Mouse (Mus musculus) heart, embryonic 10.5 days (tissue): ENCODE measurements at regions not wholly inside any gene's neighbourhood (a gene's known extent, or its start where the extent isn't known, plus 50 kb on each side); places are given as distances from the start of the nearest gene placed in this dataset.

Experiments
- DNase-seq: peaks from one replicate; pipeline ENCODE4 v3.0.0-alpha.2; 2017; ENCODE audit warnings: low spot score
- H3K27ac ChIP-seq: fragments of 300-500 bp; sonication (generic); 2 replicates; pipeline ENCODE4 v1.5.1; 2016; ENCODE audit warnings: mild to moderate bottlenecking
- H3K27me3 ChIP-seq: fragments of 300-500 bp; sonication (generic); 2 replicates; pipeline ENCODE4 v1.6.1; 2016; ENCODE audit warnings: mild to moderate bottlenecking; ENCODE audit not compliant: poor library complexity, insufficient read depth, severe bottlenecking
- H3K36me3 ChIP-seq: fragments of 300-500 bp; sonication (generic); 2 replicates; pipeline ENCODE4 v1.6.1; 2016; ENCODE audit warnings: mild to moderate bottlenecking, moderate library complexity
- H3K4me1 ChIP-seq: fragments of 300-500 bp; sonication (generic); 2 replicates; pipeline ENCODE4 v1.6.1; 2016; ENCODE audit warnings: mild to moderate bottlenecking
- H3K4me3 ChIP-seq: fragments of 300-500 bp; sonication (generic); 2 replicates; pipeline ENCODE4 v1.5.1; 2016; ENCODE audit warnings: mild to moderate bottlenecking, moderate library complexity
- H3K9me3 ChIP-seq: fragments of 300-500 bp; sonication (generic); 2 replicates; pipeline ENCODE4 v1.6.1; 2016; ENCODE audit warnings: mild to moderate bottlenecking, moderate library complexity
- whole genome bisulfite sequencing: fragments of 180-500 bp; shearing (Covaris S2); methylation state at CpG from one replicate; pipeline ENCODE4 v1.1.7; 2016; 5-methylcytosine and 5-hydroxymethylcytosine counted together

DNA sequence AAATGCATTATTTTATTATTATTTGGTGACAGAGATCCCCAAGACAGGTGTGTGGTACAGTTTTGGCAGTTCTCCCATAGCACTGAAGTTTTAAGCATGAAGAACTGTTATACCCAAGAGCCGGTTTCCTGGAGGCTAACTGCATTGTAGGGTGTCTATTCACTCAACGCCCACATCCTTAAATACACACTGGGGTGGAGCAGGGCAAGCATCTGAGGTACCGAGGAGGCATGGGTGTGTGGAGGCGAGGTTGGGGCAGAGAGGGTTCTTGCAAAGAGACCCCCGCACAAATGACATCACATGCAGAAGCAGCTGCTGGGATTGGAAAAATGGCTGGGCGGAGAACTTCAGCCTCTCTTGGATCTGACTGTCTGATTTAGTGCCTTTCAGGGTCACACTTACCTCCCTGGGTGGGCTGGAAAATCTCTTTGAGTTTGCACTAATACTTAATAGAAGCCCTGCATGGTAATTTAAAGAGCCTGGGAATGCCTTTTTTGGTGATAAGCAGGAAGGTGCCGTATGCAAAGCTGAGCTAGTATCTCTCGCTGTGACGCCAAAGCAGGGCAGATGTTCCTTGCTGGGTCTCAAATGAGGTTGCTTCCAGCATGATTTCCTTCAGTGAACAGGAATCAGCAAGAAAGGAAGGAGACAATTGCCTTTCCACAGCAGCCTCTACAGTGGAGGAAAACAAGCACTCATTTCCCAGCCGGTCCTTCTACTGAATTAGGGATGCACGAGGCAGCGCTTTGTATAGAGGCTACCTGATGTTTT lies 53.9 kb upstream of the Mdm1 start:
- Histone ChIP-seq H3K9me3 (no peaks in the 10 kb centered on the region), H3K27ac (0 out of 2 replicates have a peak overlapping the region, but pooled peaks have one; percentile 17), H3K36me3 (no peaks in the 10 kb centered on the region), H3K4me1 (peaks cover 20% of the 10 kb centered on the region; the same call in 1 of the 2 replicates), H3K27me3 (no peaks in the 10 kb centered on the region), H3K4me3 (peak overlapping the region; percentile 25; the same call in 1 of the 2 replicates)
- DNase-seq = no peak
- WGBS = 23% methylated on average over 12 of the region's 12 CpGs

GRCm38 (mm10) chr10:118088499-118088898 lies 53.1 kb upstream of the Mdm1 start:
- H3K9me3 ChIP-seq = no peaks in the 10 kb centered on the region
- DNase-seq = no peak
- WGBS = 44% methylated on average over 2 of the region's 2 CpGs
- peaks cover 20% of the 10 kb centered on the region; the same call in 1 of the 2 replicates for H3K4me1 ChIP-seq
- H3K27ac ChIP-seq = 0 out of 2 replicates have a peak overlapping the region, but pooled peaks have one; percentile 17
- no peaks in the 10 kb centered on the region for H3K27me3 ChIP-seq
- no peak overlapping the region for H3K4me3 ChIP-seq
- H3K36me3 ChIP-seq = no peaks in the 10 kb centered on the region

DNA sequence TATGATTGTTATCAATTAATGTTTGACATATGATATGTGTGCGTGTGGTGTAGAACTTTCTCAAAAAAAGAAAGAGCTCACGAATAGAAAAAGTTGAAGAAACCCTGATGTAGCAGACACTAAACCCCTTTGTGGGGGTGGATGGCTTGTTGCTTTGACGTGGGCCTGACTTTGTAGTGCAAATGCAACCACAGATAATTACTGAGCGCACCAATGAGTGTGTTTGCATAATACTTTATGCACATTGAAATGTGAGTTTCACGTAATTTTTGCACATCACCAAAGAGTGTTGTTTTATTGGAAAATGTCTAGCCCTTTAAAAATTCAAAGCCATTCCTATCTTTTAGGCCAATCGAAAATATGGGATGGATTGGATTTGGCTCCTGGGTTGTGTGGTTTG lies 51.7 kb upstream of the Mdm1 start:
- 89% methylated on average over 6 of the region's 6 CpGs for WGBS

DNA sequence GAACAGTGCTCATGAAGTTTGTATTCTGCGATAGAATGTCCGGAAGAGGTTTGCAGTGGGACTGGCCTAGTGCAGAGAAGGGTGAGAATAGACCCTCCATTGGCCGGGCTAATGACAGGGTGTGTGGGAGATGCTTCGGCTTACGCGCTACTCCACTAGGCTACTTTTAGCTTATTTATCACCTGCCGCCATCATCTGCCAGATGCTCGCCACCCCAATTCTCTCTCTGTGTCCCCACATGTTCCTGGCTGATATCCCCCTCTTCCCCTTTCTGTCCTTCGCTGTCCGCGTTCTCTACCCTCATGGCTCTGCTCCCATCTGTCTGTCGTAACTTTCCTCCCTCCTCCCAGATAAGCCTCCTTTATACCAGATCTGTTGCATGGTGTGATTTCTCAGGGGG lies 50.1 kb upstream of the Mdm1 start:
- DNase-seq = no peak
- no peak overlapping the region for H3K27ac ChIP-seq
- no peak overlapping the region for H3K4me3 ChIP-seq
- H3K9me3 ChIP-seq = no peaks in the 10 kb centered on the region
- no peaks in the 10 kb centered on the region for H3K27me3 ChIP-seq
- peaks cover 24% of the 10 kb centered on the region; the same call in 1 of the 2 replicates for H3K4me1 ChIP-seq
- no peaks in the 10 kb centered on the region for H3K36me3 ChIP-seq
- 74% methylated on average over 12 of the region's 12 CpGs for WGBS

More for the DNA sequence above, 51.7 kb upstream of the Mdm1 start:
- peaks cover 24% of the 10 kb centered on the region; the same call in 1 of the 2 replicates for H3K4me1 ChIP-seq
- no peaks in the 10 kb centered on the region for H3K9me3 ChIP-seq
- no peak for DNase-seq
- no peaks in the 10 kb centered on the region for H3K36me3 ChIP-seq
- no peak overlapping the region for H3K4me3 ChIP-seq
- no peak overlapping the region for H3K27ac ChIP-seq
- H3K27me3 ChIP-seq = no peaks in the 10 kb centered on the region
